Mouse (Mus musculus) liver (tissue): Measurements from ENCODE around the gene Olfr1370.
"Not testable (repeated sequence)": the region's sequence is repeated elsewhere in the genome, so short reads cannot be mapped to it uniquely, and the experiment has no call there.

Source experiments
- DNase-seq: peaks from one replicate; pipeline ENCODE4 v3.0.0-alpha.2; 2020; ENCODE audit warnings: mixed read lengths

Gene Olfr1370

DNA sequence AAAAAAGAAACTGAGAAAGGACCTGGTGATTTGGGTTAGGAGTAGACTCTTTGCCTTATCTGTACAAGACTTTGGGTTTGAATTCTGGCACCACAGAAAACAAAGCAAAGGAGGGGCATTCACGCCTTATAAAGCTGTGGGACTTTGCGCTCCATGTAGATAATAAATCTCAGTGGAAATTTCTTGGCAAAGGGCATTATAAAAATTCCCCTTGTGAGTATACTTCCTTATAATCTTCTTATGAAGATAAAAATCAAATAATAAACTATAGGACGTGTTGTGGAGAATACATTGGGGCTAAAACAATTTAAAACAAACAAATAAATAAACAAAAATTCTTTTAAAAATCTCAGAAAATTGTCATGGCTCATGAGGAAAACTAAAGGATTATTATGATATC is at the start of gene Olfr1370:
Gene Olfr1370, minus strand, starts transcription at position 101 of the 400 bp plus-strand sequence.
- DNase-seq, result no peak

DNA sequence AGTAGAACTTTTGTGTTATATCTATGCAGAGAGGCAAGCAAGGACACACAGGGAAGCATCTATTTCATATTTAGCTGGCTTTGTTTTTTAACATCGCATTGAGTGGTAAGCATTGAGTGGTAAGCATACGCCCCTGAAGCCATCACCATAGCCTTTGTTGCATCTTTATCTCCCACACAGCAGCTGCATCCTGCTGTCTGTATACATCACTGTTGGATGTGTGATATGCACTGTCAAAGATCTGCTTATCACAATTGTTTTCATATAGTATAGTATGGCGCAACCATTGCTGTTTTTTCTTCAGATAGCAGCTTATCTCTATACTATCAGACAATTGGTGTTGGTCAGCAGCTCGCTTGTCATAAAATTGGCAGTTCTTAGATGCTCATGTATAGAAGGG is 39.4 kb upstream of the Olfr1370 start:
- no peak for DNase-seq

DNA sequence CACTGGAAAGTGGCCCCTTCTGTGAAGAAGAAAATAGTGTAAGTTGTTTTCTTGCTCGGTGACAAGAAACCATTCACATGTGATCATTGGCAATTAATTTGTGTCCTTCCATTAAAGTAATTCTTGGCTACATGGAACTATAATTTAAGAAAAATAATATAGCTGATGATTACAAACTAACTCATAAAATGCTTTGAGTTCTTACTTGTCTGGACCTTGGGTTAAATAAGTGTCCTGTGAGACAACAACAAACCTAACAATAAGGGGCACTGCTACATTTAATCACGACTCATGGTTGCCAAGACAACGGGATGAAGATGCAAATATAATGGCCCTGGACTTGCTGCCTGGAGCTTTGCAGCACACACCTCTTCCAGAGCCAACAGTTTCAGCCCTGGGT is 36.4 kb upstream of the Olfr1370 start, which contains the start of gene Olfr1369-ps1:
Gene Olfr1369-ps1, plus strand, starts transcription at position 301 of the 400 bp plus-strand sequence.
- DNase-seq, result not testable (repeated sequence)

GRCm38 (mm10) chr13:21110441-21110840 is 35.7 kb upstream of the Olfr1370 start:
- DNase-seq, result no peak

DNA sequence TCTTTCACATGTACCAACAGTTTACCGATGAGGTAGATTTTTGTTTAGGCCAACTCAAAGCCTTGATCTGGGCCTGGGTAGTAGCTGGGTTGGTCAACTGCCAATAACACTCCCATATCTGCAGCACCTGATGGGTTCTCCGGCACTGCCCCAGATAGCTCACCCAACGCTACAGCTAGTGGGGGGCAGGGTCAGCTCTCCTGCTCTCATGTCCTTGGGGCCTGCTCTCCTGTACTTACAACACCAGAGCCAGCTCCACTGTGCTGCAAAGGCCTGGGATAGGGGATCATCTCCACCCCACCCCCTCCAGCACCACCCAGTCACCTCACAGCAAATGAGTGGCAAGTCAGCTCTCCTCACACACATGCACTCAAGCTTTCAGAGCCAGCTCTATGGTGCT is 35.0 kb upstream of the Olfr1370 start:
- no peak for DNase-seq

GRCm38 (mm10) chr13:21082686-21083085 is 7.9 kb upstream of the Olfr1370 start:
- DNase-seq, result no peak

GRCm38 (mm10) chr13:21066021-21066420 is 8.7 kb downstream of the Olfr1370 start:
- DNase-seq, result no peak

- no peak for DNase-seq
Measured at GRCm38 (mm10) chr13:21050118-21050517, 24.6 kb downstream of the Olfr1370 start.

GRCm38 (mm10) chr13:21040589-21041199 is 34.1 kb downstream of the Olfr1370 start:
- DNase-seq, result no peak

DNA sequence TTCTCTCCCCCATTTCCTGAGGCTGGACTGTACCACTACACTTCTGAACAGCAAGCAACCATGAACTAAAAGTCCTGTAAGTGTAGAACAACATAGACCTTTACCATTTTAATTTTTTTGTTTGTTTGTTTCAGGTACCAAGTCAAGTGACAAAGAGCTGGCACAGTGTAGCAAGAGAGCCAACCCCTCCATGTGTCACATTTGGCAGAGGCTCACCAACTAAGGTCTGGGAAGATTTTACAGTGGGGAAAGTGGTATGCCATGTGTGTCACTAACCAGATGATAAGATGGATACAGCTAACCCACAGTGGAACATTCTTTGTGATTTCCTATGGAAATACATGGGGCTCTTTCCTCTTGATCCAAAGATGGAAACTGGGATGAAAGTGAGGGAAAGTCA is 38.8 kb downstream of the Olfr1370 start:
- no peak for DNase-seq

DNA sequence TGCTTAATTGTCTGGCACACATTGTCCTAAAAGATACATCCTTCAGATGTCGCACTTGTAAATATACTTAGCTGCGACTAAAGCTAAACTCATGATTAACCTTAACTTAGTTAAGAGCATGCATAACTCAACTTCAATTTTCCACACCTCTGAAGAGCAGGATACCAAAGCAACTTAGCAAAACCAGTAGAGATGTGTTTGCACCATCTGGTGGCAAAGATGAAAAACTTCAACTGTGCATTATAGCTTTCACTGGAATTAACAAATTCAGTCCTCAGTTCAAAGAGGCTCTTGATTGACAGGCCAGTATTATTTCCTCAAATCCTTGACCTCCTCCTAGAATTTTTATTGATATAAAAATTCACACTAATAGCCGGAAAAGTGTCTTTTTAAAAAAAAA is 39.7 kb downstream of the Olfr1370 start:
- DNase-seq, result no peak

GRCm38 (mm10) chr13:21033176-21033575 is 41.6 kb downstream of the Olfr1370 start:
- DNase-seq, result no peak

GRCm38 (mm10) chr13:21024831-21025230 is 49.9 kb downstream of the Olfr1370 start:
- no peak for DNase-seq
